Mouse (Mus musculus): Measurements from ENCODE around the gene Chst14. TPM values are rescaled to one million over a fixed set of nuclear protein-coding genes. Genes with fewer than 3 reads are reported as not detected.

The Chst14 gene
- total and polyA plus RNA-seq, 3 experiments, result 4.7 to 8.4 (median 5.1) TPM

- H3K36me3 ChIP-seq (replicated peaks in 1 of 2; ENCODE audit: control insufficient read depth in 1 of 2, insufficient read depth in 1 of 2, low read length in 1 of 2), result no peaks in the 10 kb centered on the region
- no peak for DNase-seq (ENCODE audit: extremely low read depth)
- no peak overlapping the region for H3K4me3 ChIP-seq (replicated peaks in 1 of 3; ENCODE audit: low read depth in 2 of 3, low read length in 2 of 3, poor library complexity in 1 of 3)
- in situ Hi-C loops (cut with MboI; ENCODE audit: low pct_ligation_motif_present, low pct_unique_long_range_greater_than_20kb, low sequenced_read_pairs) (no loop called here), dilution Hi-C loops (cut with MboI; ENCODE audit: extremely low pct_ligation_motif_present, extremely low pct_unique_long_range_greater_than_20kb, low sequenced_read_pairs) (no loop called here)
- no peak overlapping the region for H3K27ac ChIP-seq (ENCODE audit: insufficient read depth, low read depth)
- TF ChIP-seq TBP (conservative IDR thresholded peaks at IDR 0.05; ENCODE audit: low read depth, low read length), result no peak
- TF ChIP-seq ETS1 (conservative IDR thresholded peaks at IDR 0.05; ENCODE audit: low read depth, low read length), result no peak
- TF ChIP-seq KAT2A (IDR thresholded peaks at IDR 0.05; ENCODE audit: insufficient replicate concordance, low read length), result no peak
- peaks cover 3% of the 10 kb centered on the region for H3K9me3 ChIP-seq (replicated peaks; ENCODE audit: low read length)
- H3K9ac ChIP-seq (ENCODE audit: insufficient read depth, low read depth), result no peak overlapping the region
- H3K4me2 ChIP-seq (ENCODE audit: insufficient read depth, low read depth, poor library complexity, severe bottlenecking), result no peak overlapping the region
- peaks cover 0 to 4% of the 10 kb centered on the region in 2 experiments; a peak in 2 of 4 replicates for H3K4me1 ChIP-seq (ENCODE audit: control insufficient read depth in 1 of 2, insufficient read depth in 2 of 2)
- no peaks in the 10 kb centered on the region for H3K79me2 ChIP-seq (replicated peaks; ENCODE audit: control insufficient read depth, extremely low read depth, insufficient read depth, poor library complexity, severe bottlenecking)
- H3K27me3 ChIP-seq (replicated peaks), result peaks cover 2% of the 10 kb centered on the region
Observed at GRCm38 (mm10) chr2:118943232-118943631, 16.9 kb downstream of the Chst14 start.

- no peaks in the 10 kb centered on the region for H3K79me2 ChIP-seq (replicated peaks; ENCODE audit: control insufficient read depth, extremely low read depth, insufficient read depth, poor library complexity, severe bottlenecking)
- H3K27ac ChIP-seq (ENCODE audit: insufficient read depth, low read depth), result no peak overlapping the region
- H3K36me3 ChIP-seq (replicated peaks in 1 of 2; ENCODE audit: control insufficient read depth in 1 of 2, insufficient read depth in 1 of 2, low read length in 1 of 2), result no peaks in the 10 kb centered on the region
- H3K9me3 ChIP-seq (replicated peaks; ENCODE audit: low read length), result peaks cover 5% of the 10 kb centered on the region
- dilution Hi-C loops (cut with MboI; ENCODE audit: extremely low pct_ligation_motif_present, extremely low pct_unique_long_range_greater_than_20kb, low sequenced_read_pairs) (no loop called here), in situ Hi-C loops (cut with MboI; ENCODE audit: low pct_ligation_motif_present, low pct_unique_long_range_greater_than_20kb, low sequenced_read_pairs) (no loop called here)
- H3K4me1 ChIP-seq (ENCODE audit: control insufficient read depth in 1 of 2, insufficient read depth in 2 of 2), result no peaks in the 10 kb centered on the region
- no peak overlapping the region for H3K4me3 ChIP-seq (replicated peaks in 1 of 3; ENCODE audit: low read depth in 2 of 3, low read length in 2 of 3, poor library complexity in 1 of 3)
- H3K4me2 ChIP-seq (ENCODE audit: insufficient read depth, low read depth, poor library complexity, severe bottlenecking), result no peak overlapping the region
- no peak for DNase-seq (ENCODE audit: extremely low read depth)
- no peaks in the 10 kb centered on the region for H3K27me3 ChIP-seq (replicated peaks)
- H3K9ac ChIP-seq (ENCODE audit: insufficient read depth, low read depth), result no peak overlapping the region
- TF ChIP-seq MYC (IDR thresholded peaks at IDR 0.05; ENCODE audit: low read depth, low read length), result no peak
- TF ChIP-seq MAX (IDR thresholded peaks at IDR 0.05; ENCODE audit: low read length), result no peak
- TF ChIP-seq EP300 (IDR thresholded peaks at IDR 0.05; ENCODE audit: low read length), result no peak
- TF ChIP-seq USF1 (IDR thresholded peaks at IDR 0.05; ENCODE audit: low read depth, low read length), result no peak
- TF ChIP-seq ZNF384 (IDR thresholded peaks at IDR 0.05; ENCODE audit: low read depth, low read length), result no peak
- no peak for TF ChIP-seq ZC3H11A (IDR thresholded peaks at IDR 0.05; ENCODE audit: low read depth, low read length)
- no peak for TF ChIP-seq SMC3 (IDR thresholded peaks at IDR 0.05; ENCODE audit: low read depth, low read length)
- TF ChIP-seq CTCF (conservative IDR thresholded peaks at IDR 0.05 in 1 of 2, IDR thresholded peaks at IDR 0.05 in 1 of 2; ENCODE audit: low read depth in 2 of 2, low read length in 2 of 2), result no peak
Observed at GRCm38 (mm10) chr2:118948818-118949217, 22.5 kb downstream of the Chst14 start.

DNA sequence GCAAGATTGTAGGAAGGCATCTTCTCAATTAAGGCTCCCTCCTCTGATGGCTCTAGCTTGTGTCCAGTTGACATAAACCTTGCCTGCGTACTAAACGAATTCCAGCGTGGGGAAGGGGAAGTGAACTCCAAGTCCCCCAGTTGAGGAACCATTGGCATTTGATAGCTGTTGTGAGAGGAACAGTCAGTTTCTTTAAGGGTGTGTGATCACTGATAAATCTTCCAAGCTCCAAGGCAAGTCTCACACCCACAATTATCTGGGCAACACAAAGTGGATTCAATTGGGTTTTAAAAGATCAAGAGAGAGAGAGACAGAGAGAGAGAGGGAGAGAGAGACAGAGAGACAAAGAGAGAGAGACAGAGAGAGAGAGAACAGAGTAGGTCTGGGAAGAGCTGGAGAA is 23.4 kb downstream of the Chst14 start:
- Histone ChIP-seq H3K9ac (ENCODE audit: insufficient read depth, low read depth) (no peak overlapping the region), H3K36me3 (replicated peaks in 1 of 2; ENCODE audit: control insufficient read depth in 1 of 2, insufficient read depth in 1 of 2, low read length in 1 of 2) (no peaks in the 10 kb centered on the region), H3K27me3 (replicated peaks) (no peaks in the 10 kb centered on the region), H3K4me1 (ENCODE audit: control insufficient read depth in 1 of 2, insufficient read depth in 2 of 2) (no peaks in the 10 kb centered on the region), H3K4me2 (ENCODE audit: insufficient read depth, low read depth, poor library complexity, severe bottlenecking) (no peak overlapping the region), H3K79me2 (replicated peaks; ENCODE audit: control insufficient read depth, extremely low read depth, insufficient read depth, poor library complexity, severe bottlenecking) (no peaks in the 10 kb centered on the region), H3K4me3 (replicated peaks in 1 of 3; ENCODE audit: low read depth in 2 of 3, low read length in 2 of 3, poor library complexity in 1 of 3) (no peak overlapping the region), H3K9me3 (replicated peaks; ENCODE audit: low read length) (peaks cover 5% of the 10 kb centered on the region), H3K27ac (ENCODE audit: insufficient read depth, low read depth) (no peak overlapping the region)
- no peak for DNase-seq (ENCODE audit: extremely low read depth)
- in situ Hi-C loops (cut with MboI; ENCODE audit: low pct_ligation_motif_present, low pct_unique_long_range_greater_than_20kb, low sequenced_read_pairs) (no loop called here), dilution Hi-C loops (cut with MboI; ENCODE audit: extremely low pct_ligation_motif_present, extremely low pct_unique_long_range_greater_than_20kb, low sequenced_read_pairs) (no loop called here)
- TF ChIP-seq NRF1 (IDR thresholded peaks at IDR 0.05; ENCODE audit: low read depth, low read length) (no peak), CHD2 (IDR thresholded peaks at IDR 0.05; ENCODE audit: low read length) (no peak), USF2 (conservative IDR thresholded peaks at IDR 0.05; ENCODE audit: low read depth, low read length) (no peak), E2F4 (IDR thresholded peaks at IDR 0.05; ENCODE audit: insufficient replicate concordance, low read depth, low read length) (no peak), ZNF384 (IDR thresholded peaks at IDR 0.05; ENCODE audit: low read depth, low read length) (no peak)

Measured in CH12.LX (cell line).